Mouse (Mus musculus) embryonic facial prominence, embryonic 12.5 days (tissue): ENCODE results near the gene Plcb4. TPM values are rescaled to one million over a fixed set of nuclear protein-coding genes. Genes with fewer than 3 reads are reported as not detected.
"Not testable (repeated sequence)": the region's sequence is repeated elsewhere in the genome, so short reads cannot be mapped to it uniquely, and the experiment has no call there.

Experiments used
- ATAC-seq: fragments of 200-750 bp; cut with Nextera tagmentation; 2 replicates; pipeline ENCODE4 v1.8.0; 2017; ENCODE audit not compliant: insufficient number of reproducible peaks, insufficient read depth, low FRiP score, low TSS enrichment
- H3K27ac ChIP-seq: fragments of 300-500 bp; sonication (generic); 2 replicates; pipeline ENCODE4 v1.5.1; 2016; ENCODE audit warnings: mild to moderate bottlenecking
- H3K27me3 ChIP-seq: fragments of 300-500 bp; sonication (generic); 2 replicates; pipeline ENCODE4 v1.6.1; 2016; ENCODE audit warnings: mild to moderate bottlenecking, moderate library complexity
- H3K36me3 ChIP-seq: fragments of 300-500 bp; sonication (generic); 2 replicates; pipeline ENCODE4 v1.6.1; 2016; ENCODE audit warnings: mild to moderate bottlenecking
- H3K4me1 ChIP-seq: fragments of 300-500 bp; sonication (generic); 2 replicates; pipeline ENCODE4 v1.6.1; 2016
- H3K4me2 ChIP-seq: fragments of 300-500 bp; sonication (generic); replicated peaks from 2 replicates; pipeline ENCODE4 v1.6.1; 2016; ENCODE audit warnings: mild to moderate bottlenecking, moderate library complexity
- H3K4me3 ChIP-seq: fragments of 300-500 bp; sonication (generic); 2 replicates; pipeline ENCODE4 v1.5.1; 2016; ENCODE audit warnings: mild to moderate bottlenecking
- H3K9ac ChIP-seq: fragments of 300-500 bp; sonication (generic); 2 replicates; pipeline ENCODE4 v1.6.1; 2016; ENCODE audit warnings: mild to moderate bottlenecking, moderate library complexity
- H3K9me3 ChIP-seq: fragments of 300-500 bp; sonication (generic); 2 replicates; pipeline ENCODE4 v1.6.1; 2016; ENCODE audit warnings: mild to moderate bottlenecking, moderate library complexity
- WGBS: fragments of 180-500 bp; shearing (Covaris S2); methylation state at CpG from one replicate; pipeline ENCODE4 v1.1.7; 2016; 5-methylcytosine and 5-hydroxymethylcytosine counted together
- polyA plus RNA-seq: library from polyadenylated mRNA; unstranded; fragments of >200 nt; fragmentation: Nextera tagmentation; extraction: Ambion mirVana; gene quantifications from 2 replicates; pipeline ENCODE4 v1.2.1, GENCODE M21; 2016

Plcb4 gene
- polyA plus RNA-seq, 1 experiment from 2014 or later = 18.7 TPM

DNA sequence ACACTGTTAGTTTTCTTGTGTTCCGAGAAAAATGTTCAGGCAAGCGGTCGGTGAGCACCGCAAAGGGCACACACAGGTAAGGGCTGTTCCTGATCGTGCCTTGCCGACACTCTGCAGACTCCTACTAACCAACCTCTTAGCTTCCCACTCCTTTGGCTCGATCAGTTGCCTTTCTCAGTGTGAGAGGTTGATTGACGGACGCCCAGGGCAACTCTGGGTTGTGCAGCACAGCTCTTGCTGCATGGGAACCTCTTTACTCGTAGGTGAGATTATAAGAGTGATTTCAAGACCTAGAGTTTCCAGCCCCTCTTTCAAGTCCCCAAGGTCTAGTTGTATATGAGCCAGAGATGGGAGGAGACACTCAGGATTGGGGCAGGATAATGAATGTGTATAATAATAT, 230.0 kb downstream of the Plcb4 start:
- Histone ChIP-seq H3K9ac (no peak overlapping the region), H3K9me3 (no peaks in the 10 kb centered on the region), H3K4me2 (no peak overlapping the region), H3K27ac (no peak overlapping the region), H3K36me3 (no peaks in the 10 kb centered on the region), H3K4me1 (no peaks in the 10 kb centered on the region; the same call in 1 of the 2 replicates), H3K27me3 (no peaks in the 10 kb centered on the region), H3K4me3 (no peak overlapping the region)
- 86% methylated on average over 10 of the region's 10 CpGs for WGBS
- no peak for ATAC-seq

DNA sequence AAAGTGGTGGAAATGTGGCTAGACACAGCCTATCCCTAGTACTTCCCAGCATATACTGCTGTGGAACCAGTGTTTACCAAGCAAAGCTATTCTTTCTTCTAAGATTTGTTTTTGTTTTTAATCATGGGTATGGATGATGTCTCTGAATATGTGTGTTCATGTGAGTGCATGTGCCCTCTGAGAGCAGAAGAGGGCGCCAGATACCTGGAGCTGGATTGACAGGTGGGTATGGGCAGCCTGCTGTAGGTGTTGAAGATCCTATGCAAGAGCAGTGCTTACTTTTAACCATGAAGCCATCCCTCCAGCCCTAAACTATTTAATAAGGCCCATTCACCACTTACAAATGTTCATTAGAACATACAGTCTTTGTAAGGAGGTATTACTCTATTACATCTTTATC, 231.3 kb downstream of the Plcb4 start:
- Histone ChIP-seq H3K9ac (no peak overlapping the region), H3K9me3 (no peaks in the 10 kb centered on the region), H3K36me3 (no peaks in the 10 kb centered on the region), H3K4me2 (no peak overlapping the region), H3K4me1 (no peaks in the 10 kb centered on the region; the same call in 1 of the 2 replicates), H3K27ac (no peak overlapping the region), H3K27me3 (no peaks in the 10 kb centered on the region), H3K4me3 (no peak overlapping the region)
- no peak for ATAC-seq
- WGBS = 81% methylated on average over 1 of the region's 1 CpGs

GRCm38 (mm10) chr2:135891097-135891496, 232.3 kb downstream of the Plcb4 start:
- no peak overlapping the region for H3K4me3 ChIP-seq

DNA sequence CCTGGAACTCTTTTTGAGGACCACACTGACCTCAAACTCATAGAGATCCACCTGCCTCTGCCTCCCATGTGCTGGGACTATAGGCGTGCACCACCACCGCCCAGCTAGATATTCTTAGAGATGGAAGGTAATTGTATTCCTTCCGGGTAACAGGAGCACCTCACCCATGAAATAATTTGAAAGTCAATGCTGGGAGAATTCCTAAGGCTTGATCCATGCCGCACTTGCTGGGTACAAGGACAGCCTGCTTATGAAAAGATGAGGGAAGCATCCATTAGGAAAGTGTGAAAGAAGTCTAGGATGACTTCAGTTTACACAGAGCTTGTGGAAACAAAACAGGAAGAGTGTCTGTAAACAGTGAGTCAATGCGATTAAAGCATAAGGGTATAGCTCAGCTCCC, 232.9 kb downstream of the Plcb4 start:
- Histone ChIP-seq H3K4me2 (no peak overlapping the region), H3K36me3 (no peaks in the 10 kb centered on the region), H3K27me3 (no peaks in the 10 kb centered on the region), H3K9me3 (no peaks in the 10 kb centered on the region), H3K27ac (no peak overlapping the region), H3K4me3 (no peak overlapping the region), H3K9ac (no peak overlapping the region), H3K4me1 (no peaks in the 10 kb centered on the region)
- no peak for ATAC-seq
- WGBS = 87% methylated on average over 5 of the region's 5 CpGs

More at GRCm38 (mm10) chr2:135891097-135891496, 232.3 kb downstream of the Plcb4 start:
- Histone ChIP-seq H3K27me3 (no peaks in the 10 kb centered on the region), H3K9ac (no peak overlapping the region), H3K36me3 (no peaks in the 10 kb centered on the region), H3K9me3 (no peaks in the 10 kb centered on the region), H3K4me2 (no peak overlapping the region), H3K4me1 (no peaks in the 10 kb centered on the region), H3K27ac (no peak overlapping the region)
- 90% methylated on average over 10 of the region's 10 CpGs for WGBS
- ATAC-seq = no peak

DNA sequence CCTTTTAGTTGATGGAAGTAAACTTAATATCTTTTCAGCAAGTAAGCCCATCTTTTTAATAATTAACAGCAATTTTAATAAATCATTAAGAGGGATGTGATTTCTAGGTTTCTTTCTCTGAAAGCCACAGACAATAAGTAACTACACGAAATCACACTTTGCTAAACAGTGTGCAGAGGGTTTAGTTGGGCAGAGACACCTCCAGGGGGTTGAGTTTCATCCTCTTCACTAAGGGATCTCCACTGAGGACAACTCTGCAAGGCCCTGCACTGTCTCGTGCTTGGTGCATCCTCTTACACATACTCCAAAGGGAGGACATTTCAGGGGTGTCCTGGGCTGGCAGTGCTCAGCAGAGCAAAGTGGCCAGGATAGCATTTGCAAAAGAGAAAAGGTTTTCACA, 235.8 kb downstream of the Plcb4 start:
- Histone ChIP-seq H3K27me3 (no peaks in the 10 kb centered on the region), H3K4me1 (no peaks in the 10 kb centered on the region), H3K36me3 (no peaks in the 10 kb centered on the region), H3K27ac (no peak overlapping the region), H3K4me2 (no peak overlapping the region), H3K9ac (no peak overlapping the region), H3K4me3 (no peak overlapping the region), H3K9me3 (no peaks in the 10 kb centered on the region)
- WGBS = 74% methylated on average over 2 of the region's 2 CpGs
- no peak for ATAC-seq

GRCm38 (mm10) chr2:135898025-135898424, 239.2 kb downstream of the Plcb4 start:
- ATAC-seq = no peak
- H3K27ac ChIP-seq = no peak overlapping the region
- no peak overlapping the region for H3K4me3 ChIP-seq
- WGBS = 51% methylated on average over 4 of the region's 4 CpGs
- no peak overlapping the region for H3K4me2 ChIP-seq
- no peaks in the 10 kb centered on the region for H3K9me3 ChIP-seq
- no peaks in the 10 kb centered on the region for H3K4me1 ChIP-seq
- no peak overlapping the region for H3K9ac ChIP-seq
- H3K36me3 ChIP-seq = no peaks in the 10 kb centered on the region
- no peaks in the 10 kb centered on the region for H3K27me3 ChIP-seq

DNA sequence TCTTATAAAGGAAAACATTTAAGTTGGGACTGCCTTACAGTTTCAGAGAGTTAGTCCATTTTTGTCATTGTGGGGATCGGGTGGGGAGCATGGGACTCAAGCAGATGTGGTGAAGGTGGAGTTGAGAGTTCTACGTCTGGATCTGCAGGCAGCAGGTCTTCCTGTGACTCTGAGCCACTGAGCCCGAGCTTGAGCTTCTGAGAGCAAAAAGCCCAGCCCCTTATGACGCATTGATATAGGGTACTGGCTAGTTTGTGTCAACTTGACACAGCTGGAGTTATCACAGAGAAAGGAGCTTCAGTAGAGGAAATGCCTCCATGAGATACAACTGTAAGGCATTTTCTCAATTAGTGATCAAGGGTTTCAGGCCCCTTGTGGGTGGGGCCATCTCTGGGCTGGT, 241.1 kb downstream of the Plcb4 start:
- not testable (repeated sequence) for H3K4me3 ChIP-seq, H3K9me3 ChIP-seq, H3K4me2 ChIP-seq, H3K4me1 ChIP-seq, H3K36me3 ChIP-seq, H3K9ac ChIP-seq, H3K27me3 ChIP-seq, H3K27ac ChIP-seq, ATAC-seq
- WGBS = 79% methylated on average over 4 of the region's 4 CpGs

DNA sequence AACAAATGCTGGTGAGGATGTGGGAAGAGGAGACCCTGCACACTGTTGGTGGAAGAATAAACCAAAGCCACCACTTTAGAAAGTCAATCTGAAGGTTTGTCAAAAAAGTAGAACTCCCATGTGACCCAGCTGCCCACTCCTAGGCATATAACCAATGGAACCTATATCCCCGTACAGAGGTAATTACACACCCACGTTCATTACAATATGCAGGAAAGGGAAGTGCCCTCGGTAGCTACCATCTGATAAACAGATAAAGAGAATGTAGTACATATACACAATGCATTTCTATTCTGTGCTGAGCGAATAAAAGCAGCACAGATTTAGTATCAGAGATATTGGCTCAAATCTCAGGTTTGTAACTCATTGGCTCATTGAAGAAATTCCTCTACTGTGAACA, 242.2 kb downstream of the Plcb4 start:
- Histone ChIP-seq H3K9ac (no peak overlapping the region), H3K4me3 (no peak overlapping the region), H3K27ac (no peak overlapping the region), H3K9me3 (no peaks in the 10 kb centered on the region), H3K36me3 (no peaks in the 10 kb centered on the region), H3K4me1 (no peaks in the 10 kb centered on the region), H3K4me2 (no peak overlapping the region), H3K27me3 (no peaks in the 10 kb centered on the region)
- 85% methylated on average over 4 of the region's 4 CpGs for WGBS
- ATAC-seq = no peak

GRCm38 (mm10) chr2:135904262-135904661, 245.5 kb downstream of the Plcb4 start:
- ATAC-seq = no peak
- Histone ChIP-seq H3K36me3 (no peaks in the 10 kb centered on the region), H3K4me3 (no peak overlapping the region), H3K9me3 (no peaks in the 10 kb centered on the region), H3K9ac (no peak overlapping the region), H3K27ac (no peak overlapping the region), H3K4me2 (no peak overlapping the region), H3K4me1 (no peaks in the 10 kb centered on the region), H3K27me3 (no peaks in the 10 kb centered on the region)
- WGBS = 68% methylated on average over 4 of the region's 4 CpGs

DNA sequence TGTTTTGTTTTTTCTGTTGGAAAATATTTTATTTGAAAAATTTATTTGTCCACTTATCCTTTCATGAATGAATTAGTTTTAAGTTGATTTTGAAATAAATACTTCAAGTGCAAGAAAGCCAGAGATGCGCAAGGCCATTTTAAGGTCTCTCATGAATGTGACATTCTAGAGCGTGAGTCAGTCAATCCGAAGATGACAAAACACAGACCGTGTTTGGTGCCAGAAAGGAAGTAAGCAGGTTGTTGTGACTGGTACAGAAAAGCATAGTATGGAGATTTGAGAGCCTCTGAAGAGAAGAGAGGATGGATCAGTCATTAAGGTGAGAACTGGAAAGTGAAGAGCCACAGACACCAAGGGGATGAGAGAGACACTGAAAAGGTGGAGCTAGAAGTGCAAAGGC, 246.0 kb downstream of the Plcb4 start:
- Histone ChIP-seq H3K9ac (no peak overlapping the region), H3K4me2 (no peak overlapping the region)
- 88% methylated on average over 4 of the region's 4 CpGs for WGBS

GRCm38 (mm10) chr2:135914343-135915261, 255.8 kb downstream of the Plcb4 start:
- H3K4me2 ChIP-seq = no peak overlapping the region
- 78% methylated on average over 8 of the region's 8 CpGs for WGBS

More for the DNA sequence above, 246.0 kb downstream of the Plcb4 start:
- Histone ChIP-seq H3K36me3 (no peaks in the 10 kb centered on the region), H3K9me3 (no peaks in the 10 kb centered on the region), H3K27me3 (no peaks in the 10 kb centered on the region), H3K4me3 (no peak overlapping the region), H3K27ac (no peak overlapping the region), H3K4me1 (no peaks in the 10 kb centered on the region)
- ATAC-seq = no peak

DNA sequence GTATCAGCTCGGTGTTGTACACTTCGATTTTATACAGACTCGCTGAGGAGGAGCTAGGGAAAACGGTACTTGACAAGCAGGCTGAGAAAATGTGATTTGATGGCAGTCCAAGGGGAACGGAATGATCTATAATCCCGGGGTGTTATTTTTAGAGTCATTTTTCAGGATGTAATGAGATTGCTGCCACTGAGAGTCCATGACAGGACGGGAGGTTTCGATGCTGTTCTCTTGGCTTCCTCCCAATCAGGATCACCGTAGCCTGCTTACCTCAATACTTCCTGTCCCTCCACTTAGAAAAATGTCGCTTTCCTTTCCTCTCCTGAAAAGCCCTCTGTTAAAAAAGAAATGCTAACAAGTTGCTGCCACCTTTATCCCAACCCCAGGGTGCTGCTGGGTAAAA, 257.1 kb downstream of the Plcb4 start:
- no peak overlapping the region for H3K27ac ChIP-seq
- no peak overlapping the region for H3K4me3 ChIP-seq
- H3K27me3 ChIP-seq = no peaks in the 10 kb centered on the region
- no peaks in the 10 kb centered on the region for H3K9me3 ChIP-seq
- no peaks in the 10 kb centered on the region; the same call in 1 of the 2 replicates for H3K4me1 ChIP-seq
- H3K9ac ChIP-seq = no peak overlapping the region
- no peak overlapping the region for H3K4me2 ChIP-seq
- ATAC-seq = no peak
- 61% methylated on average over 10 of the region's 10 CpGs for WGBS
- H3K36me3 ChIP-seq = no peaks in the 10 kb centered on the region

More at GRCm38 (mm10) chr2:135914343-135915261, 255.8 kb downstream of the Plcb4 start:
- Histone ChIP-seq H3K36me3 (no peaks in the 10 kb centered on the region), H3K27ac (no peak overlapping the region), H3K27me3 (no peaks in the 10 kb centered on the region), H3K9ac (no peak overlapping the region), H3K9me3 (no peaks in the 10 kb centered on the region), H3K4me1 (no peaks in the 10 kb centered on the region; the same call in 1 of the 2 replicates), H3K4me3 (no peak overlapping the region)
- no peak for ATAC-seq
